Mouse (Mus musculus): ENCODE measurements around the gene Ntrk3. TPM values are rescaled to one million over a fixed set of nuclear protein-coding genes. Genes with fewer than 3 reads are reported as not detected.

Ntrk3 gene
- total RNA-seq (2023) = 23.0 TPM

GRCm38 (mm10) chr7:78737614-78738210 lies at the start of gene Ntrk3:
Ntrk3 (minus strand) TSS chr7:78738012.

GRCm38 (mm10) chr7:78782639-78783581 lies 45.1 kb upstream of the Ntrk3 start, which contains the start of the genes Mrps11 and Mrpl46:
Mrps11 (plus strand) TSS chr7:78783119.
Mrpl46 (minus strand) TSS chr7:78783531.

Other genes starting within 250 kb of the Ntrk3 start
- 26.7 TPM for gene Mrps11, start 45.1 kb upstream of the Ntrk3 start, total RNA-seq (2023)
- gene Mrpl46, start 45.5 kb upstream of the Ntrk3 start, total RNA-seq (2023) = 22.7 TPM
- 17.5 TPM for gene Det1, start 109.3 kb upstream of the Ntrk3 start, total RNA-seq (2023)
- gene Aen, start 157.8 kb upstream of the Ntrk3 start, total RNA-seq (2023) = 29.3 TPM
- gene Isg20, start 175.4 kb upstream of the Ntrk3 start, total RNA-seq (2023) = 14.1 TPM